Mouse (Mus musculus): ENCODE data around the gene Foxj1.

DNA sequence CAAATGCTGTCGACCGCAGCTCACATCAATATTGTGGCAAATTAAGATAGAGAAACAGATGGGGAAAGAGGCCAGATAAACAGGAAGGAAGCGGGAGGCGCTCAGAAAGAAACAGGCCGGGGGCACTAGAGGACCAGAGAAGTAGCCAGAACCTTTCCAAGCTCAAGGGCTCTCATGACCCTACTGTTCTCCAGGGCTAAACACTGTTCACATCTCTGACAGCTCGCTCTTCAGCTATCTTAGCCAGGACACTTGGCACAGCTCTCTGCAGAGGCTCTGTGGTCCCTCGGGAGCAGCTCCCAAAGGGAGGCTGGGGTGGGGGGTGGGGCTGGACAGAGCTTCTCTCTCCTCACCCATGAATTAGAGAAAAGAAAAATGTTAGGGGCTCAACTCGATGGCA, 44.6 kb downstream of the Foxj1 start:
- TF ChIP-seq CTCF (IDR thresholded peaks at IDR 0.05; ENCODE audit: low read depth, low read length) (no peak), TAL1 (conservative IDR thresholded peaks at IDR 0.05; ENCODE audit: low read depth, low read length) (no peak), GATA1 (IDR thresholded peaks at IDR 0.05; ENCODE audit: borderline replicate concordance, low read length) (no peak), POLR2AphosphoS5 (IDR thresholded peaks at IDR 0.05; ENCODE audit: insufficient replicate concordance, low read depth, low read length) (no peak), GATA2 (IDR thresholded peaks at IDR 0.05; ENCODE audit: borderline replicate concordance, low read depth, low read length) (no peak)

Measured in G1E (cell line).